Mouse (Mus musculus): Measurements from ENCODE around the gene Tlk2.

The Tlk2 gene

GRCm38 (mm10) chr11:105164516-105165510 is 13.8 kb upstream of the Tlk2 start:
- no peak for DNase-seq (ENCODE audit: low spot score)

GRCm38 (mm10) chr11:105166780-105167179 is 11.8 kb upstream of the Tlk2 start:
- no peak for DNase-seq (ENCODE audit: low spot score)

- DNase-seq (ENCODE audit: low spot score): no peak
Observed at GRCm38 (mm10) chr11:105179523-105179922, 916 bp downstream of the Tlk2 start.

- peak; percentile 54 for DNase-seq (ENCODE audit: low spot score)
Observed at GRCm38 (mm10) chr11:105180471-105181091, 2.0 kb downstream of the Tlk2 start.

GRCm38 (mm10) chr11:105181126-105181637 is 2.6 kb downstream of the Tlk2 start:
- peak; percentile 94 for DNase-seq (ENCODE audit: low spot score)

- DNase-seq (ENCODE audit: low spot score): peak; percentile 63
Observed at GRCm38 (mm10) chr11:105181689-105182460, 3.3 kb downstream of the Tlk2 start.

- DNase-seq (ENCODE audit: low spot score): no peak
Observed at GRCm38 (mm10) chr11:105182461-105182855, 3.9 kb downstream of the Tlk2 start.

- peak; percentile 16 for DNase-seq (ENCODE audit: low spot score)
Observed at GRCm38 (mm10) chr11:105184678-105185077, 6.1 kb downstream of the Tlk2 start.

GRCm38 (mm10) chr11:105192186-105192585 is 13.6 kb downstream of the Tlk2 start:
- no peak for DNase-seq (ENCODE audit: low spot score)

- no peak for DNase-seq (ENCODE audit: low spot score)
Observed at GRCm38 (mm10) chr11:105196893-105197662, 18.5 kb downstream of the Tlk2 start.

GRCm38 (mm10) chr11:105202403-105202802 is 23.8 kb downstream of the Tlk2 start:
- DNase-seq (ENCODE audit: low spot score): peak; percentile 12

- no peak for DNase-seq (ENCODE audit: low spot score)
Observed at GRCm38 (mm10) chr11:105210007-105210406, 31.4 kb downstream of the Tlk2 start.

GRCm38 (mm10) chr11:105214257-105214656 is 35.6 kb downstream of the Tlk2 start:
- DNase-seq (ENCODE audit: low spot score): peak; percentile 29

GRCm38 (mm10) chr11:105217771-105218170 is 39.2 kb downstream of the Tlk2 start:
- DNase-seq (ENCODE audit: low spot score): no peak

GRCm38 (mm10) chr11:105234501-105234900 is 55.9 kb downstream of the Tlk2 start:
- no peak for DNase-seq (ENCODE audit: low spot score)

- peak; percentile 62 for DNase-seq (ENCODE audit: low spot score)
Observed at GRCm38 (mm10) chr11:105240991-105241390, 62.4 kb downstream of the Tlk2 start.

- no peak for DNase-seq (ENCODE audit: low spot score)
Observed at GRCm38 (mm10) chr11:105246369-105246768, 67.8 kb downstream of the Tlk2 start.

- no peak for DNase-seq (ENCODE audit: low spot score)
Observed at GRCm38 (mm10) chr11:105246785-105247184, 68.2 kb downstream of the Tlk2 start.

GRCm38 (mm10) chr11:105247321-105247720 is 68.7 kb downstream of the Tlk2 start:
- DNase-seq (ENCODE audit: low spot score): no peak

GRCm38 (mm10) chr11:105259733-105260132 is 81.1 kb downstream of the Tlk2 start:
- no peak for DNase-seq (ENCODE audit: low spot score)

- DNase-seq (ENCODE audit: low spot score): no peak
Observed at GRCm38 (mm10) chr11:105261116-105261515, 82.5 kb downstream of the Tlk2 start.
